Mouse (Mus musculus) liver, embryonic 14.5 days (tissue): ENCODE results near the gene Zbtb42. TPM values are rescaled to one million over a fixed set of nuclear protein-coding genes. Genes with fewer than 3 reads are reported as not detected.

Experiments used
- ATAC-seq: fragments of 200-750 bp; cut with Nextera tagmentation; 2 replicates; pipeline ENCODE4 v1.8.0; 2017; ENCODE audit warnings: moderate number of reproducible peaks, mild to moderate bottlenecking, moderate library complexity; ENCODE audit not compliant: insufficient read depth
- DNase-seq, 3 experiments: peaks; one replicate each; pipeline ENCODE4 v3.0.0-alpha.2; 2012 to 2013; ENCODE audit warnings: low read depth in 3 of 3, low spot score in 3 of 3
- H3K27ac ChIP-seq: fragments of 300-500 bp; sonication (generic); 2 replicates; pipeline ENCODE4 v1.5.1; 2014; ENCODE audit warnings: moderate library complexity, mild to moderate bottlenecking, control low read depth, inconsistent platforms
- H3K27me3 ChIP-seq: fragments of 300-500 bp; sonication (generic); 2 replicates; pipeline ENCODE4 v1.6.1; 2014; ENCODE audit warnings: mild to moderate bottlenecking, low read length, moderate library complexity; ENCODE audit not compliant: control insufficient read depth, insufficient read depth
- H3K36me3 ChIP-seq: fragments of 300-500 bp; sonication (generic); replicated peaks from 2 replicates; pipeline ENCODE4 v1.6.1; 2014; ENCODE audit warnings: low read depth; ENCODE audit not compliant: control insufficient read depth, insufficient read depth
- H3K4me1 ChIP-seq, 2 experiments: fragments of 200-500 bp in 1 of 2; fragments of 300-500 bp in 1 of 2; sonication (generic) in 1 of 2; replicated peaks; 2 replicates each; pipeline ENCODE4 v1.6.1; 2012 to 2014; ENCODE audit warnings: antibody characterized with exemption in 1 of 2, inconsistent platforms in 1 of 2, low read length in 1 of 2; ENCODE audit not compliant: control insufficient read depth in 2 of 2, insufficient read depth in 2 of 2
- H3K4me2 ChIP-seq: fragments of 300-500 bp; sonication (generic); 2 replicates; pipeline ENCODE4 v1.6.1; 2014; ENCODE audit warnings: low read depth, mild to moderate bottlenecking, control low read depth, moderate library complexity
- H3K4me3 ChIP-seq, 2 experiments: fragments of 200-500 bp in 1 of 2; fragments of 300-500 bp in 1 of 2; sonication (generic) in 1 of 2; 2 replicates each; pipeline ENCODE4 v1.5.1; 2012 to 2014; ENCODE audit warnings: low read depth in 2 of 2, low read length in 2 of 2, mild to moderate bottlenecking in 2 of 2, control low read depth in 1 of 2, inconsistent platforms in 1 of 2, moderate library complexity in 1 of 2; ENCODE audit not compliant: insufficient read depth in 1 of 2
- H3K9ac ChIP-seq: fragments of 300-500 bp; sonication (generic); replicated peaks from 2 replicates; pipeline ENCODE4 v1.6.1; 2014; ENCODE audit warnings: mild to moderate bottlenecking, control low read depth, moderate library complexity
- H3K9me3 ChIP-seq: fragments of 300-500 bp; sonication (generic); 2 replicates; pipeline ENCODE4 v1.6.1; 2016; ENCODE audit warnings: low read length, mixed read lengths; ENCODE audit not compliant: control insufficient read depth
- CTCF ChIP-seq: IDR thresholded peaks from 2 replicates; pipeline ENCODE4 v1.5.1; 2016; ENCODE audit warnings: antibody characterized with exemption, low read depth, control low read depth
- EP300 ChIP-seq: IDR thresholded peaks from 2 replicates; pipeline ENCODE4 v1.6.1; 2016; ENCODE audit warnings: antibody characterized with exemption, low read depth
- WGBS: fragments of 180-500 bp; shearing (Covaris S2); extraction: QIAGEN DNeasy Blood & Tissue Kit; methylation state at CpG from one replicate; pipeline ENCODE4 v1.1.7; 2014; ENCODE audit not compliant: insufficient replicate concordance; 5-methylcytosine and 5-hydroxymethylcytosine counted together
- polyA plus RNA-seq, 2 experiments: library from polyadenylated mRNA; depleted of rRNA in 1 of 2; stranded (reverse) in 1 of 2; unstranded in 1 of 2; fragments of >200 nt; fragmentation: Nextera tagmentation in 1 of 2; extraction: Ambion mirVana in 1 of 2; gene quantifications; 2 replicates each; pipeline versions ENCODE4 v1.2.1 to v1.2.3; 2012 to 2014

Gene Zbtb42
- polyA plus RNA-seq, 2 experiments = 0.69 to 1.1 TPM

GRCm38 (mm10) chr12:112661327-112661605, 17.4 kb upstream of the Zbtb42 start:
- DNase-seq (no peak), ATAC-seq (no peak)
- Histone ChIP-seq H3K4me1 (no peaks in the 10 kb centered on the region), H3K36me3 (peaks cover 25% of the 10 kb centered on the region), H3K27me3 (no peaks in the 10 kb centered on the region), H3K4me2 (no peak overlapping the region), H3K27ac (no peak overlapping the region), H3K4me3 (no peak overlapping the region), H3K9me3 (no peaks in the 10 kb centered on the region), H3K9ac (no peak overlapping the region)
- no peak for TF ChIP-seq EP300
- TF ChIP-seq CTCF = no peak
- 88% methylated on average over 3 of the region's 3 CpGs for WGBS

GRCm38 (mm10) chr12:112661851-112662250, 16.8 kb upstream of the Zbtb42 start:
- Histone ChIP-seq H3K36me3 (peaks cover 19% of the 10 kb centered on the region), H3K4me1 (no peaks in the 10 kb centered on the region), H3K9me3 (no peaks in the 10 kb centered on the region), H3K27me3 (no peaks in the 10 kb centered on the region), H3K4me3 (no peak overlapping the region), H3K27ac (no peak overlapping the region), H3K4me2 (no peak overlapping the region), H3K9ac (no peak overlapping the region)
- ATAC-seq (no peak), DNase-seq (no peak)
- 76% methylated on average over 9 of the region's 9 CpGs for WGBS
- TF ChIP-seq CTCF (no peak), EP300 (no peak)

- Histone ChIP-seq H3K9me3 (no peaks in the 10 kb centered on the region), H3K36me3 (peaks cover 8% of the 10 kb centered on the region), H3K9ac (no peak overlapping the region), H3K27me3 (no peaks in the 10 kb centered on the region), H3K4me2 (no peak overlapping the region), H3K4me3 (no peak overlapping the region), H3K27ac (no peak overlapping the region), H3K4me1 (no peaks in the 10 kb centered on the region)
- 82% methylated on average over 11 of the region's 11 CpGs for WGBS
- no peak for DNase-seq
- TF ChIP-seq CTCF (no peak), EP300 (no peak)
- ATAC-seq = no peak
Observed at GRCm38 (mm10) chr12:112663303-112663702, 15.3 kb upstream of the Zbtb42 start.

- H3K36me3 ChIP-seq = peaks cover 5% of the 10 kb centered on the region
Observed at GRCm38 (mm10) chr12:112663716-112664115, 14.9 kb upstream of the Zbtb42 start.

GRCm38 (mm10) chr12:112664124-112664523, 14.5 kb upstream of the Zbtb42 start:
- no peak for ATAC-seq
- WGBS = 74% methylated on average over 2 of the region's 2 CpGs
- peaks cover under 1% of the 10 kb centered on the region for H3K36me3 ChIP-seq
- TF ChIP-seq EP300 (no peak), CTCF (no peak)
- H3K4me3 ChIP-seq = no peak overlapping the region
- no peak overlapping the region for H3K4me2 ChIP-seq
- no peak overlapping the region for H3K27ac ChIP-seq
- no peak for DNase-seq
- H3K9me3 ChIP-seq = no peaks in the 10 kb centered on the region
- no peak overlapping the region for H3K9ac ChIP-seq
- no peaks in the 10 kb centered on the region for H3K27me3 ChIP-seq
- no peaks in the 10 kb centered on the region for H3K4me1 ChIP-seq

More at GRCm38 (mm10) chr12:112663716-112664115, 14.9 kb upstream of the Zbtb42 start:
- Histone ChIP-seq H3K9ac (no peak overlapping the region), H3K4me1 (no peaks in the 10 kb centered on the region), H3K4me2 (no peak overlapping the region), H3K27me3 (no peaks in the 10 kb centered on the region), H3K9me3 (no peaks in the 10 kb centered on the region), H3K4me3 (no peak overlapping the region), H3K27ac (no peak overlapping the region)
- WGBS = 91% methylated on average over 12 of the region's 12 CpGs
- TF ChIP-seq EP300 (no peak), CTCF (no peak)
- DNase-seq = no peak
- ATAC-seq = no peak

GRCm38 (mm10) chr12:112664656-112665055, 14.0 kb upstream of the Zbtb42 start:
- WGBS = 65% methylated on average over 5 of the region's 5 CpGs
- no peak for DNase-seq
- Histone ChIP-seq H3K4me3 (no peak overlapping the region), H3K27me3 (no peaks in the 10 kb centered on the region), H3K36me3 (no peaks in the 10 kb centered on the region; the same call in none of the 2 replicates), H3K9me3 (no peaks in the 10 kb centered on the region), H3K27ac (no peak overlapping the region), H3K9ac (no peak overlapping the region), H3K4me2 (no peak overlapping the region), H3K4me1 (no peaks in the 10 kb centered on the region)
- ATAC-seq = no peak
- TF ChIP-seq EP300 = no peak
- no peak for TF ChIP-seq CTCF
